Mouse (Mus musculus) CD4-positive, CD25-positive, alpha-beta regulatory T cell, adult 2 months (primary cell): ENCODE data around the gene Artn.

Source experiments
- DNase-seq: peaks from one replicate; pipeline ENCODE4 v3.0.0-alpha.2; 2012; ENCODE audit warnings: low read depth, low spot score

Artn gene

GRCm38 (mm10) chr4:117890031-117890430 is 39.5 kb downstream of the Artn start:
- DNase-seq: no peak

- DNase-seq: no peak
These were observed 40.1 kb downstream of the Artn start for GRCm38 (mm10) chr4:117889471-117889870.

- DNase-seq: no peak
These were observed 41.6 kb downstream of the Artn start for GRCm38 (mm10) chr4:117887920-117888319.

GRCm38 (mm10) chr4:117887133-117887532 is 42.4 kb downstream of the Artn start, which contains the start of gene Atp6v0b:
TSS of gene Atp6v0b (minus strand) at chr4:117887333.
- DNase-seq: peak; percentile 95

- DNase-seq: peak; percentile 25
These were observed 42.9 kb downstream of the Artn start for GRCm38 (mm10) chr4:117886644-117887043.

GRCm38 (mm10) chr4:117885994-117886393 is 43.6 kb downstream of the Artn start:
- DNase-seq: no peak

- DNase-seq: no peak
These were observed 44.5 kb downstream of the Artn start for GRCm38 (mm10) chr4:117885093-117885492.

- no peak for DNase-seq
These were observed 45.4 kb downstream of the Artn start for GRCm38 (mm10) chr4:117884146-117884545.

- no peak for DNase-seq
These were observed 46.6 kb downstream of the Artn start, which contains the start of gene B4galt2 for GRCm38 (mm10) chr4:117882701-117883691. TSS of gene B4galt2 (minus strand) at chr4:117883487.

GRCm38 (mm10) chr4:117878703-117879102 is 50.9 kb downstream of the Artn start:
- DNase-seq: no peak

GRCm38 (mm10) chr4:117878301-117878700 is 51.3 kb downstream of the Artn start:
- no peak for DNase-seq
